Mouse (Mus musculus) midbrain, embryonic 11.5 days (tissue): ENCODE measurements at regions not wholly inside any gene's neighbourhood (a gene's known extent, or its start where the extent isn't known, plus 50 kb on each side); places are given as distances from the start of the nearest gene placed in this dataset.
A peak's percentile ranks its signal among the peaks of the same experiment; 100 is the strongest.

Experiments
- ATAC-seq: fragments of 200-750 bp; cut with Nextera tagmentation; 2 replicates; pipeline ENCODE4 v1.8.0; 2017; ENCODE audit warnings: moderate TSS enrichment, moderate library complexity; ENCODE audit not compliant: low FRiP score
- DNase-seq: peaks from one replicate; pipeline ENCODE4 v3.0.0; 2015; ENCODE audit warnings: low spot score; ENCODE audit errors: missing footprints
- H3K27ac ChIP-seq: fragments of 300-500 bp; sonication (generic); 2 replicates; pipeline ENCODE4 v1.5.1; 2014; ENCODE audit warnings: low read depth, low read length
- H3K27me3 ChIP-seq: fragments of 300-500 bp; sonication (generic); 2 replicates; pipeline ENCODE4 v1.6.1; 2014; ENCODE audit warnings: mild to moderate bottlenecking, low read length, moderate library complexity, mixed read lengths; ENCODE audit not compliant: control insufficient read depth, insufficient read depth
- H3K36me3 ChIP-seq: fragments of 300-500 bp; sonication (generic); 2 replicates; pipeline ENCODE4 v1.6.1; 2014; ENCODE audit warnings: mild to moderate bottlenecking, low read length, moderate library complexity, mixed read lengths; ENCODE audit not compliant: control insufficient read depth, insufficient read depth
- H3K4me1 ChIP-seq: fragments of 300-500 bp; sonication (generic); 2 replicates; pipeline ENCODE4 v1.6.1; 2014; ENCODE audit warnings: low read length; ENCODE audit not compliant: control insufficient read depth, insufficient read depth
- H3K4me2 ChIP-seq: fragments of 300-500 bp; sonication (generic); 2 replicates; pipeline ENCODE4 v1.6.1; 2014; ENCODE audit warnings: mild to moderate bottlenecking, moderate library complexity
- H3K4me3 ChIP-seq: fragments of 300-500 bp; sonication (generic); 2 replicates; pipeline ENCODE4 v1.5.1; 2014; ENCODE audit warnings: low read depth, low read length
- H3K9ac ChIP-seq: fragments of 300-500 bp; sonication (generic); 2 replicates; pipeline ENCODE4 v1.6.1; 2014; ENCODE audit warnings: low read length
- H3K9me3 ChIP-seq: fragments of 300-500 bp; sonication (generic); 2 replicates; pipeline ENCODE4 v1.6.1; 2016; ENCODE audit warnings: low read length; ENCODE audit not compliant: control insufficient read depth
- WGBS: fragments of 180-500 bp; shearing (Covaris S2); extraction: QIAGEN DNeasy Blood & Tissue Kit; methylation state at CpG from one replicate; pipeline ENCODE4 v1.1.7; 2014; 5-methylcytosine and 5-hydroxymethylcytosine counted together

DNA sequence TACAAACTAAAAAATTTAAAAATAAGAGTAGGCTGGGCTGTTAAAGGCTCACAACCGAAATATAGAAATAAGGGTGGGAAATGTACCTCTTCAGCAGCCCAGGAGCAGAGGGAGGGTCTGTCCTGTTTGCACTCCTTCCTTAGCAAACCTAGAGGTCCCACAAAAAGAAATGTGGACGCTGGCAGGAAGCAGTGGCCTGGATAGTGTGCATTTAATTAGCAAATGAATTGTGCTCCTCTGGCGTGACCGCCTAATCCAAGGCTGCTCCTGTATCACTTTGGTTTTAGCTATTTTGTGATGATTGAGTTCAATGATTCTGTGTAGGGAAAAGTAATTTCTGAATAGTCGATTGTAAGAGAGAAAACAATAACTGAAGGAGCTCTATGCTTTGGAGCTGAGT, 141.1 kb upstream of the Tbca start:
- Histone ChIP-seq H3K36me3 (no peaks in the 10 kb centered on the region), H3K27ac (no peak overlapping the region), H3K9ac (no peak overlapping the region), H3K9me3 (no peaks in the 10 kb centered on the region), H3K4me3 (no peak overlapping the region), H3K4me2 (no peak overlapping the region), H3K4me1 (0 out of 2 replicates have a peak, but pooled peaks cover 4% of the 10 kb centered on the region), H3K27me3 (peaks cover 5% of the 10 kb centered on the region; the same call in 1 of the 2 replicates)
- WGBS = 12% methylated on average over 5 of the region's 5 CpGs
- DNase-seq = no peak
- ATAC-seq = no peak

GRCm38 (mm10) chr13:94650951-94651350, 137.8 kb upstream of the Tbca start:
- Histone ChIP-seq H3K27me3 (peaks cover 5% of the 10 kb centered on the region), H3K27ac (no peak overlapping the region), H3K4me2 (no peak overlapping the region), H3K4me3 (no peak overlapping the region), H3K9me3 (no peaks in the 10 kb centered on the region), H3K4me1 (peaks cover 4% of the 10 kb centered on the region; the same call in 1 of the 2 replicates), H3K9ac (no peak overlapping the region), H3K36me3 (no peaks in the 10 kb centered on the region)
- WGBS = 70% methylated on average over 7 of the region's 7 CpGs
- no peak for ATAC-seq
- no peak for DNase-seq

DNA sequence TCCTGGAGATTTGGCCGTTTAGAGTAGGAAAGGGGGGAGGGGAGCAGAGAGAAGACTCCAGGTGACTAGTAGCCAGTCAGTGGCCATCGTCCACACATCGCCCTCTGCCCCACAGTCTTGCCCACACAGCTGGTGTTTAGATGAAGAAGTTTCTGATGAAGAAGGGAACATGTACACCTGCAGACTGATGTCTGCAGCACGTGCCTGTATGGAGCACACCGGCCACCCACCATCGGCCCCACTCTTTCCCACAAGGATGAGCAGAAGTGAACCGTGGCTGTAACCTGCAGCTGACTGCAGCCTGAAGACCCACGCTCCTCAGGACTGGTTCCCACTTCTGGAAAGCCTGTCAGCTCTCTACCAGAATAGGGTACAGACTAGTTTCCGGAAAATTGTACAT, 121.1 kb upstream of the Tbca start:
- 65% methylated on average over 9 of the region's 9 CpGs for WGBS
- H3K27ac ChIP-seq = no peak overlapping the region
- no peak for ATAC-seq

DNA sequence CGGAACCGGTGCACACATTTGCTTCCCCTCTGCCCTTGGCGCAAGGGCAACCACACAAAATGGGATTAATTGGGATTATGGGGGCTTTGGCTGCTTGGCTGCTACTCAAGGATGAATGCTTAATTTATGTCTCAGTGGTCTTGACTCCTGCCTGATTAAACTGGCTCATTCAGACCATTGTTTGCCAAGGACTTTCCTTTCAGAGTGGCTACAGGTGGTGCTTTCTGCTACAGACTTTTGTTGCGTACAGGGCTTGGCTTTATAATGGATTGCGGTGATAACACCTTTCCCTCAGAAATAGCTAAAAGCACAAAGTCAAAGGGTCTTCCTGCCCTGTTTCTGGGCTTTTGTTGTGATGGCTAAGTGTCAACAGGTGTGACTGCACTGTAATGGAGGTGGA, 120.4 kb upstream of the Tbca start:
- Histone ChIP-seq H3K27ac (no peak overlapping the region), H3K4me2 (no peak overlapping the region), H3K9me3 (no peaks in the 10 kb centered on the region), H3K9ac (no peak overlapping the region), H3K36me3 (no peaks in the 10 kb centered on the region), H3K4me1 (peaks cover 6% of the 10 kb centered on the region; the same call in 1 of the 2 replicates), H3K27me3 (peaks cover 75% of the 10 kb centered on the region), H3K4me3 (no peak overlapping the region)
- 17% methylated on average over 5 of the region's 5 CpGs for WGBS
- ATAC-seq (no peak), DNase-seq (peak; percentile 87)

More for the DNA sequence above, 121.1 kb upstream of the Tbca start:
- Histone ChIP-seq H3K9me3 (no peaks in the 10 kb centered on the region), H3K4me3 (no peak overlapping the region), H3K9ac (no peak overlapping the region), H3K4me2 (no peak overlapping the region), H3K4me1 (peaks cover 6% of the 10 kb centered on the region; the same call in 1 of the 2 replicates), H3K27me3 (peaks cover 69% of the 10 kb centered on the region), H3K36me3 (no peaks in the 10 kb centered on the region)
- DNase-seq = peak; percentile 77

GRCm38 (mm10) chr13:94669106-94669683, 119.5 kb upstream of the Tbca start:
- no peak overlapping the region for H3K4me3 ChIP-seq
- WGBS = 53% methylated on average over 9 of the region's 9 CpGs
- H3K4me1 ChIP-seq = peaks cover 6% of the 10 kb centered on the region; the same call in 1 of the 2 replicates
- H3K9me3 ChIP-seq = no peaks in the 10 kb centered on the region
- DNase-seq (peak; percentile 81), ATAC-seq (no peak)
- no peak overlapping the region for H3K4me2 ChIP-seq
- no peak overlapping the region for H3K9ac ChIP-seq
- H3K36me3 ChIP-seq = no peaks in the 10 kb centered on the region
- peaks cover 80% of the 10 kb centered on the region for H3K27me3 ChIP-seq
- no peak overlapping the region for H3K27ac ChIP-seq

DNA sequence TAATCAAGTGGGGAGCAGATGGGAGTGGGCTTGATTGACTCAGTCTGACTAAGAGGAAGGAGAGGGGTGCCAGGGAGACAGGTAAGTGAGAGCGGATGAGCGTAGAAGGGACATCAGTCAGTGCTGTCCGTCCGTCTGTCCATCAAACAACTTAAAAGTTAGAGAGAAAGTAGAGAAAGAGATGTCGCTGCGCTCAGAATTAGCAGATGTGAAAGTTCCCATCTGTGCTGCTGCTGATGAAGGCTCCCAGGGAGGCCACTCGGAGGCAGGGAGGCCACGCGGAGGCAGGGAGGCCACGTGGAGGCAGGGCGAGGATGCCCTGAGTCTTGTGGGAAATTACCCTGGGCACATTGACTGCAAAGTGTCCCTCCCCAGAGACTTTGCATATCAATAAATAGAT, 118.4 kb upstream of the Tbca start:
- Histone ChIP-seq H3K27ac (no peak overlapping the region), H3K9ac (no peak overlapping the region), H3K4me2 (no peak overlapping the region), H3K36me3 (no peaks in the 10 kb centered on the region), H3K9me3 (no peaks in the 10 kb centered on the region), H3K4me1 (peaks cover 6% of the 10 kb centered on the region; the same call in 1 of the 2 replicates), H3K27me3 (peaks cover 78% of the 10 kb centered on the region), H3K4me3 (no peak overlapping the region)
- DNase-seq = no peak
- no peak for ATAC-seq
- whole genome bisulfite sequencing = 88% methylated on average over 11 of the region's 11 CpGs

DNA sequence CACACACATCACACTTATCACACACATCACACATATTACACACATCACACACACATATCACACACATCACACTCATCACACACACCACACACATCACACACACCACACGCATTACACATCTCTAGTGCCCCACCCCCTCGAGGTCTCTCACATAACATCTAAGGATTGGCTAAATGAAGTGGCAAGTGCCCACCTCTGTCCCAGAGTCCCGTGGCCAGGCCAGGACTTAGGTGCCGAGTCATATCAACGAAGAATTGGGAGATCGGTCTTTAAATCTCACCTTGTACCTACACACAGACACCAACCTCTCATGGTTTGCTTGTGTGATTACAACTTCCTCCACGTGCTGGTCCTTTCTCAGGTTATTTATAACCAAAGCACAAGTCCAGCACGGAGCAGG, 117.7 kb upstream of the Tbca start:
- no peak for DNase-seq
- Histone ChIP-seq H3K9me3 (no peaks in the 10 kb centered on the region), H3K4me3 (no peak overlapping the region), H3K27me3 (peaks cover 72% of the 10 kb centered on the region), H3K9ac (no peak overlapping the region), H3K36me3 (no peaks in the 10 kb centered on the region), H3K27ac (no peak overlapping the region), H3K4me2 (no peak overlapping the region), H3K4me1 (peaks cover 6% of the 10 kb centered on the region; the same call in 1 of the 2 replicates)
- 85% methylated on average over 8 of the region's 8 CpGs for WGBS
- ATAC-seq = no peak

DNA sequence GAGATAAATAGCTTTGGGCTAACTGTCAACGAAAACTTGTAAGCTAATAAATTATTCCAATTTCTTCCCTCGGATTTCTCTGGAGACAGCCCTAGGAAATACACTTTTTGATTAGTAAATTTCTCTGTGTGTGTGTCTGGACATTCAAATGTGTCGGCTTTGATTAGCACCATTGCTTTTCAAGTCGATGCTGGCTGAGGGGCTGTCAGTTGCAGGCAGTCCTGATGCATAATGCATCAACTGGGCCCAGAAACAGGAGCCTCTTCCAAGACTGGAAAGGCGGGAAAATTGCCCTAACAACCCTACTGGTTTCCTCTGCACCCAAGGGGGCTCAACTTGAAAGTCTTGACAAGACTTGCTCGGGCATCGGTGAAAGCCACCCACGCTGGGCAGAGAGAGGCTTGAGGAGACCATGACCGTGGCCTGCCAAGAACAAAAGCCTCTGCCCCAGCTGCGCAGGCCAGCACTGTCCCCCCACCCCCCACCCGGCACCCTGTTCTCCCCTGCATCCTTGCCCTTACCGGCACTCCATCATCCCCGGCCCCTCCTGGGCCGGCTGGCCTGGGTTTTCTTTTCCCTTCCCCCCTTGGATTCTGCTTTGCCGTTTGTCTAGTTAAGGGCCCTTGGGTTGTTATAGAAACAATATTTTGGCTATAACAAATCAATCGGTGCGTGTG, 108.1 kb upstream of the Tbca start:
- peak; percentile 93 for DNase-seq
- WGBS = 23% methylated on average over 17 of the region's 17 CpGs
- H3K27ac ChIP-seq = no peak overlapping the region

GRCm38 (mm10) chr13:94681606-94682005, 107.1 kb upstream of the Tbca start:
- H3K9me3 ChIP-seq = no peaks in the 10 kb centered on the region
- DNase-seq (no peak), ATAC-seq (no peak)
- peaks cover 21% of the 10 kb centered on the region for H3K27me3 ChIP-seq
- H3K9ac ChIP-seq = no peak overlapping the region
- no peak overlapping the region for H3K27ac ChIP-seq
- H3K4me3 ChIP-seq = no peak overlapping the region
- no peak overlapping the region for H3K4me2 ChIP-seq
- 90% methylated on average over 13 of the region's 13 CpGs for WGBS
- no peaks in the 10 kb centered on the region for H3K36me3 ChIP-seq
- H3K4me1 ChIP-seq = peaks cover 11% of the 10 kb centered on the region

More for the DNA sequence above, 108.1 kb upstream of the Tbca start:
- peaks cover 14% of the 10 kb centered on the region for H3K27me3 ChIP-seq
- H3K4me3 ChIP-seq = no peak overlapping the region
- H3K9ac ChIP-seq = peak overlapping the region; percentile 46
- peak; percentile 62 for ATAC-seq
- H3K9me3 ChIP-seq = no peaks in the 10 kb centered on the region
- H3K36me3 ChIP-seq = no peaks in the 10 kb centered on the region
- peaks cover 11% of the 10 kb centered on the region for H3K4me1 ChIP-seq
- peak overlapping the region; percentile 27; the same call in 1 of the 2 replicates for H3K4me2 ChIP-seq
